Mouse (Mus musculus): Measurements from ENCODE around the gene Gnpat. TPM values are rescaled to one million over a fixed set of nuclear protein-coding genes. Genes with fewer than 3 reads are reported as not detected.

The Gnpat gene
- polyA plus RNA-seq, 2 experiments: 94.8 to 95.1 TPM

DNA sequence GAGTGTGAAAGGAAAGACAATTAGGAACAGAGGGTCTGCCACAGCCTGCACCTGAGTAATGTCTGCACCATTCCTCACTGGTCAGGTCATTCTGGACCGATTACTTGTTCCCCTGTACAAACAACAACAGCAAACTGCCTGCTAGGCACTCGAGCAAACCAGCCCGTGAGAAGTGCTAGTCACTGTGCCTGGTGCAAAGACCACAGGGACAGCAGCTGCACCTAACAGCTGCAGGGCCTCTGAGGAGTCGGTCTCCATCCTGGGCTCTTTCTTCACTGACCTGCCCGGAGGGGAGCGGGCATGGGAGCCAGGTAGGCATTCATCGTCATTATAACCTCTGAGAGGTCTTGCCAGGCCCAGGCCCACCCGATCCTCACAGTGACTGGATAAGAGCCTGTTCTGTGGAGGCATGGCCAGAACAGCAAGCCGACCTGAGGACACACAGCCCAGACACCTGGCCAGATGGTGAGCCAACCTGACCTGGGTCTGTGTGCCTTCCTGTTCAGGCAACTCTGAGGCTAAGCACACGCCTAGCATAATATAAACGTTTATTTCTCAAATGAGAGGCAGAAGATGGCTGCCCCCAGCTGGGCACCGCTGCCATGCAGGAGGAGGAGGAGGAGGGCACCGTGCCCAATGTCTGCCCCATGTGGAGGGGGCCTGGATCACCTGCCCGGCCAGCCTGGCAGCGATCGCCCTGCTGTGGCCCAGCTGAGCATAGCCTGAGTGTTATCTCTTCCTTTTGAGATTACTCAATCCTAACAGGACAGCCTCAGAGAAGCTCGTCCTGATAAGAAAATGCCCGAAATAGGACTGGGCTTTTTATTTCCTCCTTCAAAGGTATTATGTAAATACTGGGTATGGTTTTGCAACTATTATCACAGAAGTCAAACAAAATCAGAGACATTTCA lies 58.8 kb downstream of the Gnpat start:
- H3K27ac ChIP-seq (replicated peaks; ENCODE audit: low read depth, low read length): no peak overlapping the region
- H3K9me3 ChIP-seq (ENCODE audit: control insufficient read depth, low read length): no peaks in the 10 kb centered on the region
- DNase-seq (ENCODE audit: low spot score) (no peak), ATAC-seq (ENCODE audit: low FRiP score, low read depth) (no peak)
- no peak overlapping the region for H3K4me2 ChIP-seq (replicated peaks; ENCODE audit: low read depth, low read length, severe bottlenecking)
- 0 out of 2 replicates have a peak, but pooled peaks cover 5% of the 10 kb centered on the region for H3K36me3 ChIP-seq (ENCODE audit: control insufficient read depth, insufficient read depth, low read length)
- WGBS: 81% methylated on average over 18 of the region's 18 CpGs
- 0 out of 2 replicates have a peak, but pooled peaks cover 3% of the 10 kb centered on the region for H3K4me1 ChIP-seq (ENCODE audit: control insufficient read depth, insufficient read depth, low read length)
- H3K4me3 ChIP-seq (replicated peaks; ENCODE audit: low read length): no peak overlapping the region
- no peaks in the 10 kb centered on the region for H3K27me3 ChIP-seq (ENCODE audit: control insufficient read depth, insufficient read depth, low read length)
- no peak for TF ChIP-seq POLR2A (IDR thresholded peaks at IDR 0.05; ENCODE audit: borderline replicate concordance, extremely low read depth, insufficient read depth, insufficient read length)
- no peak overlapping the region for H3K9ac ChIP-seq (ENCODE audit: low read depth, low read length, severe bottlenecking)

DNA sequence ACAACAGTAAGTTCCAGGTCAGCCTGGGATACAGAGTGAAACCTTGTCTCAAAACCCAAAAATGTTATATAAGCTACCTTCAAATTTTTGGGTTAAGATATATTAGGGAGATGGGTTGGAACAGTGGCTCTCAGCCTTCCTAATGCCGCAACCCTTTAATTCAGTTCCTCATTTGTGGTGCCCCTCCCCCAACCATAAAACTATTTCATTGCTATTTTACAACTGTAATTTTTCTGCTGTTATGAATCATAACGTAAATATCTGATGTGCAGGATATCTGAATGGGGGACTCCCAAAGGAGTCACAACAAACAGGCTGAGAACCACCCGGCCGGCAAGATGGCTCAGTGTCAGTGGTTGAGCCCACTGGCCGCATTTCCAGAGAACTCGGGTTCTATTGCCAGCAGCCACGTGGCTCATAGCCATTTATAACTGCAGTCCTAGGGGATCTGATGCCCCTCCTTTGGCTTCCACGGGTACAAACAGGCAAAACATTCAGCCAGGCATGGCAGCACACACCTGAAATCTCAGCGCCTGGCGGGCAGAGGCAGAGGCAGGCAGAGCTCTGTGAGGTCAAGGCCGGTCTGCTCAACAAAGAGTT lies 59.8 kb downstream of the Gnpat start:
- WGBS: 70% methylated on average over 11 of the region's 11 CpGs
- no peak for TF ChIP-seq POLR2A (IDR thresholded peaks at IDR 0.05; ENCODE audit: borderline replicate concordance, extremely low read depth, insufficient read depth, insufficient read length)
- Histone ChIP-seq H3K4me1 (ENCODE audit: control insufficient read depth, insufficient read depth, low read length) (0 out of 2 replicates have a peak, but pooled peaks cover 3% of the 10 kb centered on the region), H3K27ac (replicated peaks; ENCODE audit: low read depth, low read length) (no peak overlapping the region), H3K4me2 (replicated peaks; ENCODE audit: low read depth, low read length, severe bottlenecking) (no peak overlapping the region), H3K27me3 (ENCODE audit: control insufficient read depth, insufficient read depth, low read length) (no peaks in the 10 kb centered on the region), H3K4me3 (replicated peaks; ENCODE audit: low read length) (no peak overlapping the region), H3K9me3 (ENCODE audit: control insufficient read depth, low read length) (no peaks in the 10 kb centered on the region), H3K9ac (ENCODE audit: low read depth, low read length, severe bottlenecking) (no peak overlapping the region), H3K36me3 (ENCODE audit: control insufficient read depth, insufficient read depth, low read length) (no peaks in the 10 kb centered on the region)
- ATAC-seq (ENCODE audit: low FRiP score, low read depth): no peak
- DNase-seq (ENCODE audit: low spot score): no peak

DNA sequence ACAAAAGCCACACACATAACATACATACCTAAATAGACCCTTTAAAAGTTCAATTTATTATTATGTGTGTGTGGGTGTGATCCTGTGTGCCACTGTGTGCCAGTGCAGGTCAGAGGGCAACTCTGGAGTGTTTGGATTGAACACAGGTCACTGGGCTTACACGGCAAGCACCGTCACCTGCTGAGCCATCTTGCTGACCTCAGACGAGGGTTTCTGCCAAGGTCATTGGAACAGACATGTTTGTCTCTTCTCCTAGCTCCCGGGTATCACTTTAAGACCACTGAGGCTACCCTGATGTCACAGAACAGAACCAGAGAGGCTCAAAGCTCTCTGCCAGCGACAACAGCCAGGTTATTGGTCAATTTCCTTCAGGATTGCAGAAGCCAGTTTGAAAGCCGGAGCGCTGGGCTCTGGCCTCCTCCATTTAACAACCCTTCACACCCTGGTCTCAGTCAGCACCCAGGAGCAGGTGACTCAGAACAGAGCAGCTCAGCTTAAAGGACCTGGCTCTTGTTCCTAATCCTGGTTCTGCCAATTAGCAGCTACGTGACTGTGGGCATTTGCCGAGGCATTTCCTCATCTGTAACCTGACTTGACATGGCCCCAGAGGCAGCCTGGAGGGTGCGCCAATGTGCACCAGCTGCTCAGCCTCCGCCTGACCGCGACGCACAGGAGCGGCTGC lies 61.3 kb downstream of the Gnpat start:
- no peak for ATAC-seq (ENCODE audit: low FRiP score, low read depth)
- H3K9ac ChIP-seq (ENCODE audit: low read depth, low read length, severe bottlenecking): no peak overlapping the region
- no peak overlapping the region for H3K4me2 ChIP-seq (replicated peaks; ENCODE audit: low read depth, low read length, severe bottlenecking)
- H3K27ac ChIP-seq (replicated peaks; ENCODE audit: low read depth, low read length): no peak overlapping the region
- DNase-seq (ENCODE audit: low spot score): no peak
- H3K27me3 ChIP-seq (ENCODE audit: control insufficient read depth, insufficient read depth, low read length): no peaks in the 10 kb centered on the region
- 84% methylated on average over 15 of the region's 15 CpGs for WGBS
- H3K4me3 ChIP-seq (replicated peaks; ENCODE audit: low read length): no peak overlapping the region
- no peaks in the 10 kb centered on the region for H3K9me3 ChIP-seq (ENCODE audit: control insufficient read depth, low read length)
- H3K4me1 ChIP-seq (ENCODE audit: control insufficient read depth, insufficient read depth, low read length): 0 out of 2 replicates have a peak, but pooled peaks cover 3% of the 10 kb centered on the region
- H3K36me3 ChIP-seq (ENCODE audit: control insufficient read depth, insufficient read depth, low read length): peaks cover 3% of the 10 kb centered on the region; the same call in 1 of the 2 replicates
- no peak for TF ChIP-seq POLR2A (IDR thresholded peaks at IDR 0.05; ENCODE audit: borderline replicate concordance, extremely low read depth, insufficient read depth, insufficient read length)

DNA sequence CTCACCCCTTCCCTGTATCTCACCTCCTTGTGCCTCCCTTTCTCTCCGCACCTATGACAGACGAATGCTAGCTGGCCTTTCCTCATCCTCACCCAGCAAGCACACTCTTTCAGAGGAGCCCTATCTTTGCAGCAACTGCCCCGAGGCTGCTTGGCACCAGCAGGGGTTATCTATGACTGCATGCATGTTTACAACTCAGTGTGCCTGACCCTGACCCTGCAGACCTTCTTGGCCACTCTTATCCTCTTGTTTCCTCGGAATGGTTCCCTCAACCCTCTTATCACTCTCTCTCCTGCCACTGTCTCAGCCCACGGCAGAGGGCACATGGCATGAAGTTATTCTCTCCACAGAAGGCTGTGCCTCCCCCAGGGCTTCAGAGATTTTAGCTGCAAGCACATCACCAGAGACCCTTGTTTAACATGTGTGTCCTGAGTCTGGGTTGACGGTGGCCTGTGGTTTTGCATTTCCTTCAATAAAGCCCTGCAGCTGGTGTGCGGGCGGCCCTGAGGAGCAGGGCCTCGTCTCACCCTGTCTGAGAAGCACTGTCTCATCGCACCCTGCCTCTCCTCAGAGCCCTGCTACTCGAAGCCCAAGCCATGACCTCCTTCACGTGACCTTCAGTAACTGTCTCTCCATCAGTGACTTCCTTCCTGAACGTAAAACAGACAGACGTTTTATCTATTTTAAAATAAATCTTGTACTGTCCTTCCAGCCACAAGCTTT lies 62.9 kb downstream of the Gnpat start:
- peaks cover 3% of the 10 kb centered on the region; the same call in 1 of the 2 replicates for H3K36me3 ChIP-seq (ENCODE audit: control insufficient read depth, insufficient read depth, low read length)
- WGBS: 69% methylated on average over 14 of the region's 14 CpGs
- no peak overlapping the region for H3K4me3 ChIP-seq (replicated peaks; ENCODE audit: low read length)
- no peaks in the 10 kb centered on the region for H3K27me3 ChIP-seq (ENCODE audit: control insufficient read depth, insufficient read depth, low read length)
- 0 out of 2 replicates have a peak overlapping the region, but pooled peaks have one; percentile 8 for H3K27ac ChIP-seq (replicated peaks; ENCODE audit: low read depth, low read length)
- no peak for TF ChIP-seq POLR2A (IDR thresholded peaks at IDR 0.05; ENCODE audit: borderline replicate concordance, extremely low read depth, insufficient read depth, insufficient read length)
- ATAC-seq (ENCODE audit: low FRiP score, low read depth) (no peak), DNase-seq (ENCODE audit: low spot score) (no peak)
- no peak overlapping the region for H3K4me2 ChIP-seq (replicated peaks; ENCODE audit: low read depth, low read length, severe bottlenecking)
- H3K4me1 ChIP-seq (ENCODE audit: control insufficient read depth, insufficient read depth, low read length): 0 out of 2 replicates have a peak, but pooled peaks cover 3% of the 10 kb centered on the region
- no peaks in the 10 kb centered on the region for H3K9me3 ChIP-seq (ENCODE audit: control insufficient read depth, low read length)
- H3K9ac ChIP-seq (ENCODE audit: low read depth, low read length, severe bottlenecking): no peak overlapping the region

Measured in limb, embryonic 14.5 days (tissue).